Mouse (Mus musculus) forebrain, embryonic 10.5 days (tissue): Measurements from ENCODE around the gene Tyk2. TPM values are rescaled to one million over a fixed set of nuclear protein-coding genes. Genes with fewer than 3 reads are reported as not detected.

Experiments used
- microRNA-seq: library from miRNA; unstranded; fragments of <30 nt; microRNA quantifications from one replicate; pipeline ENCODE4, GENCODE M21; 2017
- polyA plus RNA-seq: library from polyadenylated mRNA; unstranded; fragments of >200 nt; fragmentation: Nextera tagmentation; extraction: Ambion mirVana; gene quantifications from 2 replicates; pipeline ENCODE4 v1.2.1, GENCODE M21; 2016

The Tyk2 gene
- polyA plus RNA-seq, 1 experiment from 2014 or later, result 12.6 TPM

Small RNA genes within 50 kb of the gene (microRNA-seq; reads per million reads assigned to microRNA genes)
- 1.2 reads per million for gene Mir7082

Other genes starting within 250 kb of the Tyk2 start
- gene Ppan, start 243.1 kb downstream of the Tyk2 start, polyA plus RNA-seq, result 107 and 108 TPM in 2 replicates
- gene Eif3g, start 232.6 kb downstream of the Tyk2 start, polyA plus RNA-seq, result 425 and 433 TPM in 2 replicates
- gene Dnmt1, start 171.4 kb downstream of the Tyk2 start, polyA plus RNA-seq, result 171 and 174 TPM in 2 replicates
- gene S1pr2, start 154.5 kb downstream of the Tyk2 start, polyA plus RNA-seq, result 24.4 and 26.4 TPM in 2 replicates
- gene Mrpl4, start 128.5 kb downstream of the Tyk2 start, polyA plus RNA-seq, result 152 and 154 TPM in 2 replicates
- gene Icam1, start 115.3 kb downstream of the Tyk2 start, polyA plus RNA-seq, result 4.1 and 5.8 TPM in 2 replicates
- 4.8 and 7.9 TPM in 2 replicates for gene Icam4, start 101.9 kb downstream of the Tyk2 start, polyA plus RNA-seq
- gene Icam5, start 99.2 kb downstream of the Tyk2 start, polyA plus RNA-seq, result 0.05 TPM in 1 of 2 replicates, not detected in the other
- gene Zglp1, start 64.2 kb downstream of the Tyk2 start, polyA plus RNA-seq, result 1.5 and 1.9 TPM in 2 replicates
- gene Gm49373, start 58.1 kb downstream of the Tyk2 start, polyA plus RNA-seq, result 0.50 and 0.82 TPM in 2 replicates
- 60.9 and 61.7 TPM in 2 replicates for gene Fdx1l, start 57.6 kb downstream of the Tyk2 start, polyA plus RNA-seq
- gene Gm38431, start 39.2 kb downstream of the Tyk2 start, polyA plus RNA-seq, result 3.1 and 3.3 TPM in 2 replicates
- gene Raver1, start 39.2 kb downstream of the Tyk2 start, polyA plus RNA-seq, result 94.3 and 103 TPM in 2 replicates
- gene Cdc37, start 18.7 kb upstream of the Tyk2 start, polyA plus RNA-seq, result 351 and 371 TPM in 2 replicates
- 3.8 and 4.3 TPM in 2 replicates for gene Pde4a, start 34.5 kb upstream of the Tyk2 start, polyA plus RNA-seq
- gene Keap1, start 108.1 kb upstream of the Tyk2 start, polyA plus RNA-seq, result 46.7 and 48.6 TPM in 2 replicates
- 0.07 and 0.10 TPM in 2 replicates for gene S1pr5, start 117.2 kb upstream of the Tyk2 start, polyA plus RNA-seq
- gene Atg4d, start 134.1 kb upstream of the Tyk2 start, polyA plus RNA-seq, result 45.2 and 48.5 TPM in 2 replicates
- gene Kri1, start 156.7 kb upstream of the Tyk2 start, polyA plus RNA-seq, result 18.3 and 18.8 TPM in 2 replicates
- 40.4 and 42.9 TPM in 2 replicates for gene Cdkn2d, start 160.2 kb upstream of the Tyk2 start, polyA plus RNA-seq
- 6.3 and 8.5 TPM in 2 replicates for gene Ap1m2, start 181.1 kb upstream of the Tyk2 start, polyA plus RNA-seq
- gene Slc44a2, start 189.5 kb upstream of the Tyk2 start, polyA plus RNA-seq, result 62.6 and 71.5 TPM in 2 replicates
- 328 and 336 TPM in 2 replicates for gene Ilf3, start 236.6 kb upstream of the Tyk2 start, polyA plus RNA-seq